Mouse (Mus musculus): ENCODE measurements at regions not wholly inside any gene's neighbourhood (a gene's known extent, or its start where the extent isn't known, plus 50 kb on each side); places are given as distances from the start of the nearest gene placed in this dataset.

- dilution Hi-C loops (cut with MboI; ENCODE audit: extremely low pct_ligation_motif_present, extremely low pct_unique_long_range_greater_than_20kb, low sequenced_read_pairs): no loop called here
- no peak overlapping the region for H3K9ac ChIP-seq (ENCODE audit: insufficient read depth, low read depth)
- H3K9me3 ChIP-seq (replicated peaks; ENCODE audit: low read length): peaks cover 9% of the 10 kb centered on the region
- H3K27ac ChIP-seq (ENCODE audit: insufficient read depth, low read depth): no peak overlapping the region
- TF ChIP-seq JUND (conservative IDR thresholded peaks at IDR 0.05; ENCODE audit: low read depth, low read length) (no peak), BHLHE40 (IDR thresholded peaks at IDR 0.05; ENCODE audit: low read depth, low read length) (no peak), TCF12 (IDR thresholded peaks at IDR 0.05; ENCODE audit: low read depth, low read length) (no peak), JUN (IDR thresholded peaks at IDR 0.05; ENCODE audit: insufficient read depth, low read depth, low read length) (no peak), PAX5 (IDR thresholded peaks at IDR 0.05; ENCODE audit: low read length) (no peak), MAFK (IDR thresholded peaks at IDR 0.05; ENCODE audit: insufficient replicate concordance, low read length) (no peak), MYC (IDR thresholded peaks at IDR 0.05; ENCODE audit: low read depth, low read length) (no peak)
- in situ Hi-C loops (cut with MboI; ENCODE audit: low pct_ligation_motif_present, low pct_unique_long_range_greater_than_20kb, low sequenced_read_pairs): no loop called here
- no peak for DNase-seq (ENCODE audit: extremely low read depth)
- H3K36me3 ChIP-seq (replicated peaks in 1 of 2; ENCODE audit: control insufficient read depth in 1 of 2, insufficient read depth in 1 of 2, low read length in 1 of 2): no peaks in the 10 kb centered on the region
- no peak overlapping the region for H3K4me2 ChIP-seq (ENCODE audit: insufficient read depth, low read depth, poor library complexity, severe bottlenecking)
- H3K4me1 ChIP-seq (ENCODE audit: control insufficient read depth in 1 of 2, insufficient read depth in 2 of 2): no peaks in the 10 kb centered on the region
- no peaks in the 10 kb centered on the region for H3K79me2 ChIP-seq (replicated peaks; ENCODE audit: control insufficient read depth, extremely low read depth, insufficient read depth, poor library complexity, severe bottlenecking)
- H3K4me3 ChIP-seq (replicated peaks in 1 of 3; ENCODE audit: low read depth in 2 of 3, low read length in 2 of 3, poor library complexity in 1 of 3): no peak overlapping the region
- peaks cover 49% of the 10 kb centered on the region for H3K27me3 ChIP-seq (replicated peaks)
Measured at GRCm38 (mm10) chr12:110332616-110333154, 53.8 kb downstream of the Dio3 start.

GRCm38 (mm10) chr12:110334609-110335008, 55.7 kb downstream of the Dio3 start:
- DNase-seq (ENCODE audit: extremely low read depth): no peak
- no peak overlapping the region for H3K27ac ChIP-seq (ENCODE audit: insufficient read depth, low read depth)
- no peak overlapping the region for H3K9ac ChIP-seq (ENCODE audit: insufficient read depth, low read depth)
- no peak overlapping the region for H3K4me3 ChIP-seq (replicated peaks in 1 of 3; ENCODE audit: low read depth in 2 of 3, low read length in 2 of 3, poor library complexity in 1 of 3)
- no peaks in the 10 kb centered on the region for H3K79me2 ChIP-seq (replicated peaks; ENCODE audit: control insufficient read depth, extremely low read depth, insufficient read depth, poor library complexity, severe bottlenecking)
- H3K4me1 ChIP-seq (ENCODE audit: control insufficient read depth in 1 of 2, insufficient read depth in 2 of 2): no peaks in the 10 kb centered on the region
- H3K36me3 ChIP-seq (replicated peaks in 1 of 2; ENCODE audit: control insufficient read depth in 1 of 2, insufficient read depth in 1 of 2, low read length in 1 of 2): no peaks in the 10 kb centered on the region
- peaks cover 9% of the 10 kb centered on the region for H3K9me3 ChIP-seq (replicated peaks; ENCODE audit: low read length)
- peaks cover 36% of the 10 kb centered on the region for H3K27me3 ChIP-seq (replicated peaks)
- no peak for TF ChIP-seq CTCF (conservative IDR thresholded peaks at IDR 0.05 in 1 of 2, IDR thresholded peaks at IDR 0.05 in 1 of 2; ENCODE audit: low read depth in 2 of 2, low read length in 2 of 2)
- TF ChIP-seq HCFC1 (IDR thresholded peaks at IDR 0.05; ENCODE audit: low read depth, low read length): no peak
- TF ChIP-seq SMC3 (IDR thresholded peaks at IDR 0.05; ENCODE audit: low read depth, low read length): no peak
- TF ChIP-seq ZC3H11A (IDR thresholded peaks at IDR 0.05; ENCODE audit: low read depth, low read length): no peak
- TF ChIP-seq MAFK (IDR thresholded peaks at IDR 0.05; ENCODE audit: insufficient replicate concordance, low read length): no peak
- no peak for TF ChIP-seq PAX5 (IDR thresholded peaks at IDR 0.05; ENCODE audit: low read length)
- no peak for TF ChIP-seq KAT2A (IDR thresholded peaks at IDR 0.05; ENCODE audit: insufficient replicate concordance, low read length)
- TF ChIP-seq IRF4 (IDR thresholded peaks at IDR 0.05; ENCODE audit: low read depth, low read length): no peak
- TF ChIP-seq MEF2A (IDR thresholded peaks at IDR 0.05; ENCODE audit: borderline replicate concordance, low read depth, low read length): no peak
- TF ChIP-seq ETS1 (conservative IDR thresholded peaks at IDR 0.05; ENCODE audit: low read depth, low read length): no peak
- no peak for TF ChIP-seq MAZ (IDR thresholded peaks at IDR 0.05; ENCODE audit: low read depth, low read length)
- in situ Hi-C loops (cut with MboI; ENCODE audit: low pct_ligation_motif_present, low pct_unique_long_range_greater_than_20kb, low sequenced_read_pairs): no loop called here
- no peak overlapping the region for H3K4me2 ChIP-seq (ENCODE audit: insufficient read depth, low read depth, poor library complexity, severe bottlenecking)
- dilution Hi-C loops (cut with MboI; ENCODE audit: extremely low pct_ligation_motif_present, extremely low pct_unique_long_range_greater_than_20kb, low sequenced_read_pairs): no loop called here
